Mouse (Mus musculus): ENCODE data around the gene 4930404N11Rik. TPM values are rescaled to one million over a fixed set of nuclear protein-coding genes. Genes with fewer than 3 reads are reported as not detected.

Gene 4930404N11Rik
- polyA plus RNA-seq, 1 experiment from 2014 or later = 0.79 TPM

- Histone ChIP-seq H3K4me1 (replicated peaks) (peaks cover 89% of the 10 kb centered on the region), H3K36me3 (peaks cover 46% of the 10 kb centered on the region), H3K4me2 (no peak overlapping the region), H3K27ac (peak overlapping the region; percentile 56; the same call in 1 of the 2 replicates), H3K9ac (replicated peaks) (0 out of 2 replicates have a peak overlapping the region, but pooled peaks have one; percentile 24), H3K9me3 (no peaks in the 10 kb centered on the region), H3K27me3 (peaks cover 47% of the 10 kb centered on the region), H3K4me3 (replicated peaks) (no peak overlapping the region)
- ATAC-seq (ENCODE audit: insufficient number of reproducible peaks, insufficient read depth, low FRiP score, low TSS enrichment, low read depth) = no peak
- WGBS = 18% methylated on average over 9 of the region's 9 CpGs
Measured at GRCm38 (mm10) chr10:81408871-81409291, 43.3 kb upstream of the 4930404N11Rik start.

GRCm38 (mm10) chr10:81408424-81408729, 42.8 kb upstream of the 4930404N11Rik start:
- WGBS = 40% methylated on average over 13 of the region's 13 CpGs
- H3K9ac ChIP-seq (replicated peaks) = no peak overlapping the region
- no peak overlapping the region for H3K4me3 ChIP-seq (replicated peaks)
- peaks cover 89% of the 10 kb centered on the region for H3K4me1 ChIP-seq (replicated peaks)
- no peak overlapping the region for H3K4me2 ChIP-seq
- no peak for ATAC-seq (ENCODE audit: insufficient number of reproducible peaks, insufficient read depth, low FRiP score, low TSS enrichment, low read depth)
- peaks cover 48% of the 10 kb centered on the region for H3K27me3 ChIP-seq
- H3K9me3 ChIP-seq = no peaks in the 10 kb centered on the region
- peaks cover 46% of the 10 kb centered on the region for H3K36me3 ChIP-seq
- peak overlapping the region; percentile 56; the same call in 1 of the 2 replicates for H3K27ac ChIP-seq

- ATAC-seq (ENCODE audit: insufficient number of reproducible peaks, insufficient read depth, low FRiP score, low TSS enrichment, low read depth) = no peak
- Histone ChIP-seq H3K4me1 (replicated peaks) (peaks cover 90% of the 10 kb centered on the region), H3K27ac (peak overlapping the region; percentile 56; the same call in 1 of the 2 replicates), H3K36me3 (peaks cover 46% of the 10 kb centered on the region), H3K4me3 (replicated peaks) (peak overlapping the region; percentile 22), H3K9me3 (no peaks in the 10 kb centered on the region), H3K9ac (replicated peaks) (peak overlapping the region; percentile 34; the same call in 1 of the 2 replicates), H3K4me2 (peak overlapping the region; percentile 48), H3K27me3 (peaks cover 48% of the 10 kb centered on the region)
- WGBS = 15% methylated on average over 31 of the region's 31 CpGs
Measured at GRCm38 (mm10) chr10:81407539-81408423, 42.2 kb upstream of the 4930404N11Rik start.

GRCm38 (mm10) chr10:81406504-81407440, 41.2 kb upstream of the 4930404N11Rik start:
- H3K36me3 ChIP-seq = peaks cover 45% of the 10 kb centered on the region
- no peak for ATAC-seq (ENCODE audit: insufficient number of reproducible peaks, insufficient read depth, low FRiP score, low TSS enrichment, low read depth)
- peak overlapping the region; percentile 34; the same call in 1 of the 2 replicates for H3K9ac ChIP-seq (replicated peaks)
- peaks cover 90% of the 10 kb centered on the region for H3K4me1 ChIP-seq (replicated peaks)
- H3K27ac ChIP-seq = 0 out of 2 replicates have a peak overlapping the region, but pooled peaks have one; percentile 17
- peaks cover 48% of the 10 kb centered on the region for H3K27me3 ChIP-seq
- no peaks in the 10 kb centered on the region for H3K9me3 ChIP-seq
- peak overlapping the region; percentile 22 for H3K4me3 ChIP-seq (replicated peaks)
- H3K4me2 ChIP-seq = peak overlapping the region; percentile 48
- WGBS = 16% methylated on average over 24 of the region's 24 CpGs

GRCm38 (mm10) chr10:81405588-81406201, 40.1 kb upstream of the 4930404N11Rik start:
- Histone ChIP-seq H3K36me3 (peaks cover 40% of the 10 kb centered on the region), H3K27ac (0 out of 2 replicates have a peak overlapping the region, but pooled peaks have one; percentile 17), H3K9me3 (no peaks in the 10 kb centered on the region), H3K4me2 (no peak overlapping the region), H3K27me3 (peaks cover 50% of the 10 kb centered on the region), H3K9ac (replicated peaks) (no peak overlapping the region), H3K4me1 (replicated peaks) (peaks cover 91% of the 10 kb centered on the region), H3K4me3 (replicated peaks) (no peak overlapping the region)
- no peak for ATAC-seq (ENCODE audit: insufficient number of reproducible peaks, insufficient read depth, low FRiP score, low TSS enrichment, low read depth)
- 44% methylated on average over 13 of the region's 13 CpGs for WGBS

- H3K9me3 ChIP-seq = no peaks in the 10 kb centered on the region
- H3K9ac ChIP-seq (replicated peaks) = no peak overlapping the region
- WGBS = 62% methylated on average over 18 of the region's 18 CpGs
- no peak overlapping the region for H3K4me2 ChIP-seq
- peak overlapping the region; percentile 35; the same call in 1 of the 2 replicates for H3K27ac ChIP-seq
- peaks cover 60% of the 10 kb centered on the region for H3K27me3 ChIP-seq
- H3K4me1 ChIP-seq (replicated peaks) = peaks cover 91% of the 10 kb centered on the region
- ATAC-seq (ENCODE audit: insufficient number of reproducible peaks, insufficient read depth, low FRiP score, low TSS enrichment, low read depth) = no peak
- H3K36me3 ChIP-seq = peaks cover 48% of the 10 kb centered on the region
- no peak overlapping the region for H3K4me3 ChIP-seq (replicated peaks)
Measured at GRCm38 (mm10) chr10:81404720-81405119, 39.1 kb upstream of the 4930404N11Rik start.

- H3K4me1 ChIP-seq (replicated peaks) = peaks cover 89% of the 10 kb centered on the region
- no peak overlapping the region for H3K27ac ChIP-seq
- ATAC-seq (ENCODE audit: insufficient number of reproducible peaks, insufficient read depth, low FRiP score, low TSS enrichment, low read depth) = no peak
- peaks cover 61% of the 10 kb centered on the region for H3K27me3 ChIP-seq
- no peak overlapping the region for H3K9ac ChIP-seq (replicated peaks)
- H3K36me3 ChIP-seq = peaks cover 54% of the 10 kb centered on the region
- no peak overlapping the region for H3K4me2 ChIP-seq
- no peak overlapping the region for H3K4me3 ChIP-seq (replicated peaks)
- 15% methylated on average over 9 of the region's 9 CpGs for WGBS
- no peaks in the 10 kb centered on the region for H3K9me3 ChIP-seq
Measured at GRCm38 (mm10) chr10:81404082-81404481, 38.5 kb upstream of the 4930404N11Rik start.

- Histone ChIP-seq H3K9ac (replicated peaks) (peak overlapping the region; percentile 40; the same call in 1 of the 2 replicates), H3K9me3 (no peaks in the 10 kb centered on the region), H3K4me3 (replicated peaks) (no peak overlapping the region), H3K36me3 (peaks cover 57% of the 10 kb centered on the region), H3K27me3 (peaks cover 59% of the 10 kb centered on the region), H3K4me1 (replicated peaks) (peaks cover 84% of the 10 kb centered on the region), H3K27ac (peak overlapping the region; percentile 94), H3K4me2 (peak overlapping the region; percentile 50; the same call in 1 of the 2 replicates)
- WGBS = 54% methylated on average over 10 of the region's 10 CpGs
- no peak for ATAC-seq (ENCODE audit: insufficient number of reproducible peaks, insufficient read depth, low FRiP score, low TSS enrichment, low read depth)
Measured at GRCm38 (mm10) chr10:81403511-81403910, 37.9 kb upstream of the 4930404N11Rik start.

- Histone ChIP-seq H3K27me3 (peaks cover 46% of the 10 kb centered on the region), H3K4me2 (peak overlapping the region; percentile 50), H3K9me3 (no peaks in the 10 kb centered on the region), H3K36me3 (peaks cover 62% of the 10 kb centered on the region), H3K9ac (replicated peaks) (0 out of 2 replicates have a peak overlapping the region, but pooled peaks have one; percentile 31), H3K4me3 (replicated peaks) (peak overlapping the region; percentile 17; the same call in 1 of the 2 replicates), H3K27ac (peak overlapping the region; percentile 94), H3K4me1 (replicated peaks) (peaks cover 71% of the 10 kb centered on the region)
- ATAC-seq (ENCODE audit: insufficient number of reproducible peaks, insufficient read depth, low FRiP score, low TSS enrichment, low read depth) = peak; percentile 7; the same call in 1 of the 2 replicates
- WGBS = 21% methylated on average over 7 of the region's 7 CpGs
Measured at GRCm38 (mm10) chr10:81402227-81402765, 36.7 kb upstream of the 4930404N11Rik start.

All from limb, embryonic 12.5 days (tissue).